9 mouse cellular contexts compared by ENCODE assay signal in genomic region chr10:77506526-77506925, GRCm38 (mm10). TPM values are rescaled to one million over a fixed set of nuclear protein-coding genes. Genes with fewer than 3 reads are reported as not detected.
A peak's percentile ranks its signal among the peaks of the same experiment; 100 is the strongest.
DNase-seq lines count a peak whose midpoint lies in the region.
"Had no signal": no experiment of that assay in that cellular context is flagged by ENCODE, and none has a peak within 500 bp of the region (broad histone marks: within the 10 kb centered on the region; RNA-seq: fewer than 3 reads in every experiment).

No protein-coding gene starts in this region.

- DNase-seq in kidney, adult 11 months = peak; percentile 78
- no peak for DNase-seq in kidney, postnatal 10 days
- DNase-seq in cerebellum, adult 11-12 months = peak; percentile 88
- peak; percentile 79 to 82 for DNase-seq in cerebellum, postnatal 36 days
- DNase-seq in kidney, postnatal 36 days = peak; percentile 71 to 78
- no peak for DNase-seq in gastrocnemius, postnatal 4 days (ENCODE audit: low spot score in 2 of 2)
- no peak for DNase-seq in thymus, postnatal 36 days
- DNase-seq: midbrain, embryonic 14.5 days; retina, postnatal 1 day had no signal

RNA-seq across cellular contexts. Expression of gene Fam207a, which starts 9.1 kb away (rescaled TPM):
- total RNA-seq in gastrocnemius, postnatal 4 days (2021) = 10 to 100 TPM; 14.4 to 14.7 TPM

RNA-seq across cellular contexts. Expression of gene Itgb2, which starts 23.5 kb away (rescaled TPM):
- 1 to 10 TPM; 2.9 to 3.9 TPM for total RNA-seq in gastrocnemius, postnatal 4 days (2021)

Comparison
In these comparisons a context has a peak if more than half of its experiments do, and no peak if none do; other contexts are left out.
1. DNase-seq: peak in kidney, adult 11 months (single experiment), cerebellum, adult 11-12 months (single experiment), cerebellum, postnatal 36 days (2 of 2) and kidney, postnatal 36 days (2 of 2); none in kidney, postnatal 10 days (single experiment), gastrocnemius, postnatal 4 days (0 of 2) and thymus, postnatal 36 days (0 of 2).